Mouse (Mus musculus): ENCODE measurements around the gene Ogg1.

Ogg1 gene

GRCm38 (mm10) chr6:113326533-113327315, at the start of gene Ogg1:
Gene Ogg1 (plus strand): TSS chr6:113326972.
- DNase-seq (ENCODE audit: low spot score) = peak; percentile 95

DNA sequence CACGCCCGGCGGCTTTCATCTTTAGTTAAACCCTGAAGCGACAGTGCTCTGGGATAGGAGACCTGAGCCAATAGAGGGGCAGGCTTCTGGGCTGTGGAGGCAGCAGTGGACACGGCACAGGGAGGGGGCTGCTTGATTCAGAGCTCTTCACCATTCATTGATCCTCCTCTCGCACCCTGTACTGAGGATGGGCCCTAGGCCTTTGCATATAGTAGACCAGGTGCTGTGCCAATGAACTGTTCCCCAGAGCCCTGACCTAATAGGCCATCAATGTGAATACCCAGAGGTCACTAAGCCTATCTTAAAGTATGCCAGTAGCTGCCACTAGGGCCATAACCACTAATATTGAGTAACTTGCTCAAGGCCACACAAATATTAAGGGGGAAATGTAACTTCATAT, 45.1 kb upstream of the Ogg1 start:
- DNase-seq (ENCODE audit: low spot score) = no peak

DNA sequence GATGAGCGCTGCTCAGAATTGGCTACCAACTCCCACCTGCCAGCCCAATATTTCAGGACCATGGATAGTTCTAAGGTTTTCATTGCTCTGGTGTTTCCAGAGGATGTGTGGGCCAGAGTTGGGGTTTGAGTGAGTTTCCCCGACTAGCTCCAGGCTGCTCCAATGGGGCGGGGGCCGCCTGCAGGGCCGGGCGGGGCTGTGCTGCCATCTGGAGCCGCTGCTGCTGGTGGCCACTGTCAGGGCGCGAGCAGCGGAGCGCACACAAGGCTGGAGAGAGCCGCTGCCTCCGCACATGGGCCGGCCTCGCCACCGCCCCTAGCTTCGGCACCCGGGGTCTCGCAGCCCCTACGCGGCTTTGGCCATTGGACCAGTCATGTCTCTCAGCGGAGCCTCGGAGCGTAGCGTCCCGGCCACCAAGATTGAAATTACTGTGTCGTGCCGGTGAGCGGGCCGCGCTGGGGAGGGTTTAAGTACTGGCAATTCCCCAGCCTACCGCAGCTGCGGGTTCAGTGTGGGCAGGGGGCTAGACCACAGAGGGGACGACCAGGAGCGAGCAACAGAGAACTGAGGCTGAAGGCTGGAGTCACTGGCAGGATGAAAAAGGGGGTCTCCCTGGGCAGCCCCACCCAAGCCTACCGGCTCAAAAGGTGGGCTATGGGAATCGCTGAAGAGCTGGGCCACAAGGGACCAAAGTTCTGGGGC, 44.5 kb upstream of the Ogg1 start, which contains the start of gene Cpne9:
Gene Cpne9 (plus strand): TSS at position 207 of the 702 bp plus-strand sequence.
- DNase-seq (ENCODE audit: low spot score) = peak; percentile 14

GRCm38 (mm10) chr6:113282969-113283368, 43.8 kb upstream of the Ogg1 start:
- DNase-seq (ENCODE audit: low spot score) = no peak

- no peak for DNase-seq (ENCODE audit: low spot score)
Observed at GRCm38 (mm10) chr6:113283500-113283899, 43.3 kb upstream of the Ogg1 start.

- DNase-seq (ENCODE audit: low spot score) = no peak
Observed at GRCm38 (mm10) chr6:113284931-113285330, 41.8 kb upstream of the Ogg1 start.

GRCm38 (mm10) chr6:113286316-113286715, 40.5 kb upstream of the Ogg1 start:
- no peak for DNase-seq (ENCODE audit: low spot score)

DNA sequence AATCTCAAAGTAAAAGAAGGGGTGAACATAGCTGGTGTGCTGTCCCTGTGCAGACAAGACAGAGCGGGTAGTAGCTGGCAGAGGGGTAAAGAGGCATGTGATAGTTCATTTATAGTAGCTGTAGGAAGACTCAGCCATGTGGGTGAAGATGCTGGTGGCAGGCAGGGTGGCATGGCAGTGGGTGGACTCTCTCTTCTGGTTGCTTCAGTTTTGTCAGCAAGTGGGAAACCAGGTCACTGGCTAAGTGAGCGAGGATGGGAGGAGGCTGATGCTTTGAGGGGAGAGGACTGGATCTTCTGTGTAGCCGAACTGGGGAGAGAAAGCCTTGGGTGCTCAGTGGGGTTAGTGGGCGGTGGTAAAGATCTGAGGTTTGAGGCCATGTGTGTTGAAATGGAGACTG, 39.5 kb upstream of the Ogg1 start:
- DNase-seq (ENCODE audit: low spot score) = no peak

- DNase-seq (ENCODE audit: low spot score) = no peak
Observed at GRCm38 (mm10) chr6:113289346-113289745, 37.4 kb upstream of the Ogg1 start.

- DNase-seq (ENCODE audit: low spot score) = no peak
Observed at GRCm38 (mm10) chr6:113290346-113290745, 36.4 kb upstream of the Ogg1 start.

- no peak for DNase-seq (ENCODE audit: low spot score)
Observed at GRCm38 (mm10) chr6:113292938-113293337, 33.8 kb upstream of the Ogg1 start.

DNA sequence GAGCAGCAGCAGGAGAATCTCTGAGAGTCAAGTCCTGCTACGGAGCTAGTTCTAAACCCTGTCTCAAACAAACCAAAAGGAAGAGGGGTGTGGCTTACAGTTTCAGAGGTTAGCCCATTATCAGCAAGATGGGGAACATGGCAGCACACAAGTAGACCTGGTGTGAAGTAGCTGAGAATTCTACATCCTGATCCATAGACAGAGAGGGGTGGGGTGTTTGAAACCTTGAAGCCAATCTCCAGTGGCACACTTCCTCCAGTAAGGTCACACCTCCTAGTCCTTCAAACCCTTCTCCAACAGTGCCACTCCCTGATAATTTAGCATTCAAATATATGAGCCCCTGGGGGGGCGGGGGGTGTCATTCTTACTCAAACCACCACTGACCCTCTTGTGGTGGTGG, 30.7 kb upstream of the Ogg1 start:
- DNase-seq (ENCODE audit: low spot score) = no peak

GRCm38 (mm10) chr6:113296639-113297038, 30.1 kb upstream of the Ogg1 start:
- no peak for DNase-seq (ENCODE audit: low spot score)

- DNase-seq (ENCODE audit: low spot score) = no peak
Observed at GRCm38 (mm10) chr6:113301350-113301749, 25.4 kb upstream of the Ogg1 start.

DNA sequence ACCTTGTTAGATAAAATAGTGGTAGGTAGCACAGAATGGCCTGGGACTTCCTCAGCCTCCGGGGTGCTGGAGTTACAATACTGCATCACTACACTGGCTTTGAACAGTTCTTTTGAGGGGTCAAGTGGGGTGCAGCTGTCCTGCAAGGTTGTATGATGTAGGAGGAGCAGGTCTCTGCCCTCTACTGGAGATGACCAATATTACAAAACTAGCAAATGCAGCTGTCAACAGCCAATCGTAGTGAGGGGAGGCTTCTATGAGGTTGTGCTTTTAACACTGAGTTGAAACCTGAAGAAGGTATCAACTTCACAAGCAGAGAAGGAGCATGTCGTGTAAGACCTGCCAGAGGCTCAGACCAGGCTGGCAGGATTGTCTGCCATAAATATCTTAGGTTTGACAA, 24.5 kb upstream of the Ogg1 start:
- no peak for DNase-seq (ENCODE audit: low spot score)

DNA sequence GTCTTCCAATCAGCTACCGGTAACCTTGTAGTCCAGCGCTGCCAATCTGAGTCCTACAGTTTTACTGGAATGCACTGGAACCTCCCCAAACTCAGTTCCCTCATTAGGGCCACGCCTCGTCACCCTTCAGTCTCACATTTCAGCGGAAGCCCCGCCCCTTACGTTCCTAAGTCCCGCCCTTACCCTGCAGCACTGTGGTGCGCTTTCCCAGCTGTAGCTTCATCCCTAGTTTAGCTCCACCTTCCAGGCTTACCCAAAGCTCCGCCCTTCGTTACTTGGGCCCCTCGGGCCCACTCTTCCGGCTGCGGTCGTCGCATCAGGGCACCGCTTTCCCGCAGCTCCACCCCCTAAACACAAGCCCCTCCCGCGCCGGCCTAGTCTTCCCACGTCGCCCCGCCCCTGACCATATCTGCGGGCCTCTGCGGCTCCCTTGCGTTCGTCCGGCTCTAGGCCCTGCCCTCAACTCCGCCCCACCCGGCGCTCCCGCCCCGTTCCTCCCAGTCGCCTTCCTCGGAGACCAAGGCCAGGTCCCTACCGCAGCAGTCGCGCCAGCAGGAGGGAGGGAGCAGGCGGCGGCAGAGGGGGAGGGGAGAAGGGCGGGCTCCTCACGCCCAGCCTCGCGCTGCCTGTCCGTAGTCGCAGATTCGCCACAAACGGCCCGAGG, 20.3 kb upstream of the Ogg1 start:
- peak; percentile 97 for DNase-seq (ENCODE audit: low spot score)

- DNase-seq (ENCODE audit: low spot score) = no peak
Observed at GRCm38 (mm10) chr6:113306986-113307349, 19.8 kb upstream of the Ogg1 start, which contains the start of gene Brpf1. Gene Brpf1 (plus strand): TSS chr6:113307137.

DNA sequence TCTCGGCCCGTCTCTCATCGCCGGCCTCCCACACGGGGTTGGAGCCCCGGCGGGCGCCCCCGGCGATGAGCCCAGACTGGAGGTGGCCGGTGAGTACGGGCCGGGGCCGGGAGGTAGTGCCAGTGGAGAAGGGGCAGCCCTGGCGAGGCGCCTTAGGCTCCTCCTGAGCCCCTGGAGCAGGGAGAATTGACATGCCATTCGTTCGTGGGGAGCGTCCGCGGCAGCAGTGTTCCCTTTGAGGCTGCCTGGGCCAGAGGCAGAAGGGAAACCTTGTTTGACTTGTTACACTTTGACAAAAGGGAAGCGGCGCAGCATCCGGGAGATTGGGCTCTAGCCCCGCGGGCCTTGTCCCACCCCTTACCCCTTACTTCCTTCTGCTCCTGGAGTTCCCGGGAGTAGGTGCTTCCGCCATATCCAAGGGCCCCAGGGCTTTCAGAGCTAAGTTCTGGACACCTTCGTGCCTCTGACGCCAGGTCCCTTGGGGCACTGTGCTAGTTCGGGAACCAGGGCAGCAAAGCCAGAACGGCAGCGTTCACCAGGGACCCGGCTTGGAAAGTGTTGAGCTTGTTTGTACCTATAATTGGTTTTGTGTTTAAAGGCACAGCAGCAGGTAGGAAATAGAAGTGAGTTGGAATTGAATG, 19.2 kb upstream of the Ogg1 start:
- DNase-seq (ENCODE audit: low spot score) = no peak

DNA sequence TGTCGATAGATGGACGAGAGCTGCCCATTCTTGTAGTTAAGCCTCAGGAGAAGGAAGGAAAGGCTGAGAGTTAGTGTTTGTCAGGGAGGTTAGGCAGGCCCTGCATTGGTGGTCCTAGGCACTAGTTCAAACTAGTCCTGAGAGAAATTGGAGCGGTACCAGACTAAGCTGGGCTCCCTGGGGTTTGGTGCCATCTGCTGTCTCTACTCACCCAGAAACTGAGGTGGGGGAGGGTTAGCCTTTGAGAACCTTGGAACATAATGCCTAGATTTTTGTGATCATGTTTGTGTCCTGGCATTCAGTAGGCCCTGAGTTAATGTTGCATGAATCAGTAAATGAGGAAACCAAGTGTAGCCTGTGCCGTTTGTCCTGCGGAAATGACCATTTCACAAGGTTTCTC, 18.6 kb upstream of the Ogg1 start:
- no peak for DNase-seq (ENCODE audit: low spot score)

DNA sequence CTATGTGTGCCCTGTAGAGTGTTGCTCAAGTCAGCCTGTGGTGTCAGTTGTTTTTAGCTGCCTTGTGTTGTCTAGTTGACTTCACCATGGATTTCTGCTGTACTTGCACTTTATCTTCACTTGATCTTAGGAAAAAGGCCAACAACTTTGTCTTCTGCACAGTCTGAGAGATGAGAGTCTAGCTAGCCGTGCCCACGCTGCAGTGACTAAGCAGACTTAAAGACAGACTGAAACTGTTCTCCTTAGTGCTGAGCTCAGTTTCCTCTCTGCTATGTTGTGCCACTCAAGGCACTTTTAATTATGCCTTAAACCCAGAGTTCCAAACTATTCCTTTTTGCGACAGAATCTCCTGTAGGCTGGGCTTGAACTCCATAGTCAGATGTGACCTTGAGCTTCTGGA, 10.8 kb upstream of the Ogg1 start:
- no peak for DNase-seq (ENCODE audit: low spot score)

DNA sequence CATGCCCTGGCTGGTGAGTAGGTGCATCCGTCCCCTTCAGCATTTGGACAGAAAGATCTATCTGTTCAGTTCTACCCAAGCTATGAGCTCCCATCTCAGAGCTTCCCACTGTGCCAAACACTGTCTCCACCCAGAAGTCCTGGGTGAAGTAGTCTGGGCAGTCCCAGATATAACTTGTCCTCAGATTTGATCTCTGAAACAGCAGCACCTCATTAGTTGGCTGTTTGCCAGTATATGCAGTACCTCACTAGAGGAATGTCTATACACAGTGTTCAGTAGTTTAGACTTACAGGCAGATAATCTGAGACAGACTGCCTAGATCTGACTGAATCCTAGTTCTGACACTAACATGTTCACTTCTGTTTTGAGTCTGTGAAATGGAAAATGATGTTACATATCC, 2.6 kb downstream of the Ogg1 start:
- DNase-seq (ENCODE audit: low spot score) = no peak

- no peak for DNase-seq (ENCODE audit: low spot score)
Observed at GRCm38 (mm10) chr6:113330547-113330946, 3.8 kb downstream of the Ogg1 start.
